ENCODE assay signal across 23 mouse cellular contexts in genomic region chr17:10434867-10435266, GRCm38 (mm10).
"Had no signal": no experiment of that assay in that cellular context is flagged by ENCODE, and none has a peak within 500 bp of the region (broad histone marks: within the 10 kb centered on the region; RNA-seq: fewer than 3 reads in every experiment).

No protein-coding gene starts in this region.

- ATAC-seq: liver, embryonic 12.5 days; midbrain, embryonic 13.5 days; midbrain, embryonic 16.5 days had no signal

- H3K27me3 ChIP-seq: kidney, embryonic 15.5 days; limb, embryonic 13.5 days; liver, embryonic 12.5 days; liver, embryonic 15.5 days; lung, embryonic 15.5 days; midbrain, embryonic 13.5 days; neural tube, embryonic 13.5 days had no signal

- H3K4me2 ChIP-seq: kidney, embryonic 15.5 days; limb, embryonic 13.5 days; liver, embryonic 12.5 days; liver, embryonic 15.5 days; lung, embryonic 15.5 days; midbrain, embryonic 13.5 days; neural tube, embryonic 13.5 days had no signal

- H3K4me1 ChIP-seq: kidney, embryonic 15.5 days; limb, embryonic 10.5 days; limb, embryonic 13.5 days; liver, embryonic 12.5 days; liver, embryonic 15.5 days; lung, embryonic 15.5 days; megakaryocyte, embryonic 14.5 days had no signal

- H3K27ac ChIP-seq: kidney, embryonic 15.5 days; limb, embryonic 10.5 days; limb, embryonic 13.5 days; liver, embryonic 12.5 days; liver, embryonic 15.5 days; lung, embryonic 15.5 days; midbrain, embryonic 10.5 days; midbrain, embryonic 13.5 days; neural tube, embryonic 13.5 days had no signal

- H3K36me3 ChIP-seq: kidney, embryonic 15.5 days; limb, embryonic 10.5 days; limb, embryonic 13.5 days; liver, embryonic 12.5 days; liver, embryonic 15.5 days; lung, embryonic 15.5 days; midbrain, embryonic 10.5 days; midbrain, embryonic 13.5 days; neural tube, embryonic 13.5 days had no signal

- H3K9ac ChIP-seq: kidney, embryonic 15.5 days; limb, embryonic 13.5 days; liver, embryonic 12.5 days; liver, embryonic 15.5 days; lung, embryonic 15.5 days; midbrain, embryonic 13.5 days; neural tube, embryonic 13.5 days had no signal

- H3K4me3 ChIP-seq: kidney, embryonic 15.5 days; limb, embryonic 10.5 days; limb, embryonic 13.5 days; liver, embryonic 12.5 days; liver, embryonic 15.5 days; lung, embryonic 15.5 days; megakaryocyte, embryonic 14.5 days; midbrain, embryonic 10.5 days; midbrain, embryonic 13.5 days; myocyte; neural tube, embryonic 13.5 days had no signal

- DNase-seq: kidney, adult 8-10 months; kidney, postnatal 10 days; kidney, postnatal 36 days; liver; lung, adult 18-20 months; lung, postnatal 10 days; lung, postnatal 36 days; retina, postnatal 1 day; right cerebral cortex, postnatal 25 days; spleen, adult 18-20 months; thymus, postnatal 25 days had no signal

- H3K9me3 ChIP-seq: kidney, embryonic 15.5 days; limb, embryonic 10.5 days; limb, embryonic 13.5 days; liver, embryonic 12.5 days; liver, embryonic 15.5 days; lung, embryonic 15.5 days; midbrain, embryonic 10.5 days; neural tube, embryonic 13.5 days had no signal
